11 mouse cellular contexts compared by ENCODE assay signal in the genomic region with DNA sequence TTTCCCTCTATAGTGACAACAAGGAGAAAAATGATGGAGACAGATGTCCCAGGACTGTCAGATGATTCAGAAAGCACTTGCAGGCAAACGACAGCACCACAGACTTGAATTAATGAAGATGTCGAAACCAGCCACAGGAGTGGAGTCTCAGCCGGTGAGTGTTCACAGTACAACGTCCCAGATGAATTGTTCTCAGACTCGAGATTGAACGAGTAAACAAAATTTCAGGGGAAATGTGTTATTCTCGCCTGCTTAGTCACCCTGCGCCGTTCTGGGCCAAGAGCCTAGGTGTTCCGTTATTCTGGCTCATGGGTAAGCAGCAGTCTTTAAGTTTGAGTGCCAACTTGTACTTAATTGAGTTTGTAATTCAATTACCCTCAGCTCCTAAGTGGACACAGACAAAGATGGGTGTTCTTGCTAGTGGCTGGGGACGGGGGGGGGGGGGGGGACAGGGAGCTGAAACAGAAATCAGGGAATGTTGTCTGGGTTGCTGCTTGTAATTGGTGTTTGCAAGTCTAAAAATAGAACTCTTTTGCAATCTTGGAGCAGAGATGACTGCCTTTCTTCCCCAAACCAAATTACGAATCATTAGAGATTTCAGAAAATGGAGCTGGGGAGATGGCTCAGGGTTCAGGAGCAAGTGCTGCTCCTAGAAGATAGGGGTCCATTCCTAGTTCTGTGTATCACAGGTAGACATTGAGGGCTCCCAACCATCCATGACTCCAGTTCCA.
DNase-seq lines count a peak whose midpoint lies in the region; ATAC-seq and TF ChIP-seq lines count a peak whose summit lies in the region.
"Had no signal": no experiment of that assay in that cellular context is flagged by ENCODE, and none has a peak within 500 bp of the region (broad histone marks: within the 10 kb centered on the region; RNA-seq: fewer than 3 reads in every experiment).

No protein-coding gene starts in this region.

- WGBS in forebrain, postnatal 0 days = 20% methylated on average over 12 of the region's 12 CpGs
- WGBS in forebrain, embryonic 11.5 days = 80% methylated on average over 12 of the region's 12 CpGs
- 34% methylated on average over 11 of the region's 12 CpGs for WGBS in lung, postnatal 0 days
- 32% methylated on average over 12 of the region's 12 CpGs for WGBS in lung, adult 2 months
- WGBS in olfactory bulb, adult 2 months = 18% methylated on average over 12 of the region's 12 CpGs
- WGBS in hindbrain, embryonic 11.5 days = 76% methylated on average over 12 of the region's 12 CpGs

- H3K9ac ChIP-seq in forebrain, postnatal 0 days = no peak overlapping the region
- no peak overlapping the region for H3K9ac ChIP-seq in forebrain, embryonic 11.5 days (ENCODE audit: low read length)
- H3K9ac ChIP-seq in lung, postnatal 0 days (replicated peaks; ENCODE audit: low read depth) = no peak overlapping the region
- no peak overlapping the region for H3K9ac ChIP-seq in hindbrain, embryonic 11.5 days (ENCODE audit: low read depth, low read length)
- H3K9ac ChIP-seq: limb, embryonic 13.5 days had no signal

- no peaks in the 10 kb centered on the region for H3K36me3 ChIP-seq in forebrain, postnatal 0 days (ENCODE audit: insufficient read depth)
- no peaks in the 10 kb centered on the region for H3K36me3 ChIP-seq in forebrain, embryonic 11.5 days (ENCODE audit: control insufficient read depth, insufficient read depth, low read length)
- H3K36me3 ChIP-seq in lung, postnatal 0 days (ENCODE audit: insufficient read depth, low read length) = no peaks in the 10 kb centered on the region
- H3K36me3 ChIP-seq in hindbrain, embryonic 11.5 days (ENCODE audit: control insufficient read depth, insufficient read depth, low read length) = no peaks in the 10 kb centered on the region
- H3K36me3 ChIP-seq: limb, embryonic 13.5 days had no signal

- H3K4me2 ChIP-seq in forebrain, postnatal 0 days (ENCODE audit: low read depth) = no peak overlapping the region
- H3K4me2 ChIP-seq in forebrain, embryonic 11.5 days (ENCODE audit: low read depth, low read length, severe bottlenecking) = no peak overlapping the region
- H3K4me2 ChIP-seq in lung, postnatal 0 days (replicated peaks; ENCODE audit: low read depth, low read length) = no peak overlapping the region
- no peak overlapping the region for H3K4me2 ChIP-seq in hindbrain, embryonic 11.5 days (replicated peaks; ENCODE audit: low read depth, low read length)
- H3K4me2 ChIP-seq: limb, embryonic 13.5 days had no signal

- peak; percentile 48 for DNase-seq in forebrain, postnatal 0 days
- no peak for DNase-seq in forebrain, embryonic 11.5 days (ENCODE audit: low spot score)
- DNase-seq in lung, postnatal 0 days (ENCODE audit: low spot score) = peak; percentile 54
- DNase-seq in lung, adult 2 months = no peak
- DNase-seq in T-cell, adult 2 months (ENCODE audit: low spot score) = no peak
- DNase-seq in hindbrain, embryonic 11.5 days (ENCODE audit: low spot score) = no peak

- no peaks in the 10 kb centered on the region for H3K27me3 ChIP-seq in forebrain, postnatal 0 days (ENCODE audit: insufficient read depth, low read length)
- H3K27me3 ChIP-seq in forebrain, embryonic 11.5 days (ENCODE audit: control insufficient read depth, insufficient read depth, low read length) = no peaks in the 10 kb centered on the region
- no peaks in the 10 kb centered on the region for H3K27me3 ChIP-seq in lung, postnatal 0 days (replicated peaks; ENCODE audit: insufficient read depth, low read length)
- H3K27me3 ChIP-seq in hindbrain, embryonic 11.5 days (ENCODE audit: control insufficient read depth, insufficient read depth, low read length) = no peaks in the 10 kb centered on the region
- H3K27me3 ChIP-seq: limb, embryonic 13.5 days had no signal

- no peak for TF ChIP-seq CTCF in forebrain, postnatal 0 days (IDR thresholded peaks at IDR 0.05; ENCODE audit: low read depth)
- no peak for TF ChIP-seq CTCF in lung, postnatal 0 days (IDR thresholded peaks at IDR 0.05)
- TF ChIP-seq CTCF in lung, adult 2 months (IDR thresholded peaks at IDR 0.05; ENCODE audit: insufficient read depth, low read length) = no peak
- TF ChIP-seq CTCF in bone marrow macrophage, adult 2 months (IDR thresholded peaks at IDR 0.05; ENCODE audit: low read depth, low read length) = no peak
- TF ChIP-seq CTCF in olfactory bulb, adult 2 months (IDR thresholded peaks at IDR 0.05; ENCODE audit: insufficient read depth, low read depth, low read length) = no peak

- TF ChIP-seq EP300 in lung, postnatal 0 days (IDR thresholded peaks at IDR 0.05) = no peak

- H3K27ac ChIP-seq in forebrain, postnatal 0 days (ENCODE audit: low read depth, low read length) = no peak overlapping the region
- H3K27ac ChIP-seq in forebrain, embryonic 11.5 days (ENCODE audit: low read depth, low read length) = no peak overlapping the region
- no peak overlapping the region for H3K27ac ChIP-seq in lung, postnatal 0 days (ENCODE audit: low read length)
- peak overlapping the region; percentile 56 for H3K27ac ChIP-seq in bone marrow macrophage, adult 2 months (ENCODE audit: insufficient read depth, low read depth, low read length)
- H3K27ac ChIP-seq in olfactory bulb, adult 2 months (ENCODE audit: insufficient read depth, low read depth, low read length) = peak overlapping the region; percentile 39; the same call in 1 of the 2 replicates
- no peak overlapping the region for H3K27ac ChIP-seq in hindbrain, embryonic 11.5 days (ENCODE audit: low read depth, low read length)
- H3K27ac ChIP-seq: limb, embryonic 13.5 days had no signal

- H3K9me3 ChIP-seq in forebrain, postnatal 0 days (ENCODE audit: low read length) = no peaks in the 10 kb centered on the region
- no peaks in the 10 kb centered on the region for H3K9me3 ChIP-seq in forebrain, embryonic 11.5 days (ENCODE audit: control insufficient read depth, low read length)
- no peaks in the 10 kb centered on the region for H3K9me3 ChIP-seq in lung, postnatal 0 days (ENCODE audit: low read length)
- no peaks in the 10 kb centered on the region for H3K9me3 ChIP-seq in hindbrain, embryonic 11.5 days (ENCODE audit: control insufficient read depth, low read length)
- H3K9me3 ChIP-seq: limb, embryonic 13.5 days had no signal

- TF ChIP-seq POLR2A in lung, adult 2 months (IDR thresholded peaks at IDR 0.05; ENCODE audit: borderline replicate concordance, extremely low read depth, low read depth, low read length) = no peak
- no peak for TF ChIP-seq POLR2A in bone marrow macrophage, adult 2 months (IDR thresholded peaks at IDR 0.05; ENCODE audit: borderline replicate concordance, low read depth, low read length)
- no peak for TF ChIP-seq POLR2A in olfactory bulb, adult 2 months (IDR thresholded peaks at IDR 0.05; ENCODE audit: insufficient read depth, low read depth, low read length)

- peak; percentile 45 for ATAC-seq in forebrain, postnatal 0 days
- no peak for ATAC-seq in forebrain, embryonic 11.5 days (replicated peaks; ENCODE audit: low FRiP score)
- 0 out of 2 replicates have a peak, but pooled peaks have one; percentile 19 for ATAC-seq in lung, postnatal 0 days
- ATAC-seq in hindbrain, embryonic 11.5 days (ENCODE audit: low FRiP score) = no peak
- ATAC-seq: intestine, embryonic 16.5 days had no signal

- H3K4me1 ChIP-seq in forebrain, postnatal 0 days (ENCODE audit: insufficient read depth) = no peaks in the 10 kb centered on the region
- no peaks in the 10 kb centered on the region for H3K4me1 ChIP-seq in forebrain, embryonic 11.5 days (replicated peaks; ENCODE audit: control insufficient read depth, insufficient read depth, low read length)
- peaks cover 3% of the 10 kb centered on the region for H3K4me1 ChIP-seq in lung, postnatal 0 days (ENCODE audit: insufficient read depth, low read depth, low read length)
- H3K4me1 ChIP-seq in lung, adult 2 months (ENCODE audit: control insufficient read depth, insufficient read depth, low read length) = no peaks in the 10 kb centered on the region
- peaks cover 30% of the 10 kb centered on the region for H3K4me1 ChIP-seq in bone marrow macrophage, adult 2 months (ENCODE audit: control insufficient read depth, insufficient read depth, low read length)
- H3K4me1 ChIP-seq in olfactory bulb, adult 2 months (ENCODE audit: control insufficient read depth, insufficient read depth, low read length) = peaks cover 35% of the 10 kb centered on the region
- no peaks in the 10 kb centered on the region for H3K4me1 ChIP-seq in hindbrain, embryonic 11.5 days (replicated peaks; ENCODE audit: control insufficient read depth, insufficient read depth, low read length)

- H3K4me3 ChIP-seq in forebrain, postnatal 0 days (ENCODE audit: low read depth, low read length) = no peak overlapping the region
- no peak overlapping the region for H3K4me3 ChIP-seq in forebrain, embryonic 11.5 days (ENCODE audit: low read depth, low read length)
- H3K4me3 ChIP-seq in lung, postnatal 0 days (ENCODE audit: low read depth, low read length) = no peak overlapping the region
- H3K4me3 ChIP-seq in lung, adult 2 months (replicated peaks; ENCODE audit: extremely low read depth, low read depth, low read length) = no peak overlapping the region
- H3K4me3 ChIP-seq in bone marrow macrophage, adult 2 months (ENCODE audit: insufficient read depth, low read length) = peak overlapping the region; percentile 34
- no peak overlapping the region for H3K4me3 ChIP-seq in olfactory bulb, adult 2 months (ENCODE audit: insufficient read depth, low read depth, low read length)
- no peak overlapping the region for H3K4me3 ChIP-seq in hindbrain, embryonic 11.5 days (ENCODE audit: low read depth, low read length)
- H3K4me3 ChIP-seq: limb, embryonic 13.5 days; megakaryocyte, embryonic 14.5 days had no signal

Comparison
In these comparisons a context has a peak if more than half of its experiments do, and no peak if none do; other contexts are left out.
1. ATAC-seq: peak in forebrain, postnatal 0 days (single experiment) and lung, postnatal 0 days (single experiment); none in forebrain, embryonic 11.5 days (single experiment) and hindbrain, embryonic 11.5 days (single experiment).
2. DNase-seq: peak in forebrain, postnatal 0 days (single experiment) and lung, postnatal 0 days (single experiment); none in forebrain, embryonic 11.5 days (single experiment), lung, adult 2 months (single experiment), T-cell, adult 2 months (single experiment) and hindbrain, embryonic 11.5 days (single experiment).
3. H3K27ac ChIP-seq: peak in bone marrow macrophage, adult 2 months (single experiment) and olfactory bulb, adult 2 months (single experiment); none in forebrain, postnatal 0 days (single experiment), forebrain, embryonic 11.5 days (single experiment), lung, postnatal 0 days (single experiment) and hindbrain, embryonic 11.5 days (single experiment).